Mouse (Mus musculus): Measurements from ENCODE around the gene Tie1.
"Not testable (repeated sequence)": the region's sequence is repeated elsewhere in the genome, so short reads cannot be mapped to it uniquely, and the experiment has no call there.

Gene Tie1

DNA sequence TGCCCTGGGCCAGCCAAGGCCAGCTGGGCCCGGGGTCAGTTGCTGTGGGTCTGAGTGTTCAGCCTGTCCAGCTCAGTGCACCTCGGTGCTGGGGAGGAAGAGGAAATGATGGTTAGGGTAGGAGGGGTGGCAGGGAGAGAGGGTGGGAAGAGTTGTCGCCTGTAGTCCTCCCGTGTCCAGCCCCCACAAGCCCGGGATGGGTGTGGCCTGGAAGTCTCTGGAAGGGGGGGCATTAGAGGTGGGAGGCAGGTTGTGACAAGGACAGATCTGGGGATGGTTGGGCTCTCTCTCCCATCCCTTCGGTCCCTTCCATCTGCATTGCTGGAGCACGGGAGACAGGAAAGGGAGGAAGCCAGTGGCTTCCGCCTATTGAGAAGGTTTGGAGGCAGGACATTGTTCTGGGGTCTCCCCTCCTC is at the start of gene Tie1:
Gene Tie1, minus strand, starts transcription at position 345 of the 416 bp plus-strand sequence.
- DNase-seq: peak; percentile 88

DNA sequence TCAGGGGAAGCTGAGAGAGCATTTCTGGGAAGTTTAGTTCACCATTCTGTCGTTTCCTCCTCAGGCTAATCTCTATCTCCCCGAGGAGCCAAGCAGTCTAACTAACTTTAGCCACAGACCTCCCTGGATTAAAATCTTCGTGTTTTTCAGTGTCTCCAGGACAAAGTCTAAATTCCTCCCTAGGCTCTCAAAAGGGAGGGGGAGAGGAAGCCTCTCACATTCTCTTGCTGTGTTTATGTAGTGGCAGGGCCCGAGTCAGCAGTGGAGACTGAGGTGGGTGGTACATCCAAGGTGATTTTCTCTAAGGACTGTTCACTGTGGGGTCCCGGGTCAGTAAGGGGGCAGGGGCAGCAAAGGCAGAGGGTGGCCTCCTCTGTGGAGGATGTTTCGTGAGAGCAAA is 47.9 kb upstream of the Tie1 start:
- DNase-seq: no peak

- no peak for DNase-seq
Observed at GRCm38 (mm10) chr4:118535610-118536009, 45.7 kb upstream of the Tie1 start.

DNA sequence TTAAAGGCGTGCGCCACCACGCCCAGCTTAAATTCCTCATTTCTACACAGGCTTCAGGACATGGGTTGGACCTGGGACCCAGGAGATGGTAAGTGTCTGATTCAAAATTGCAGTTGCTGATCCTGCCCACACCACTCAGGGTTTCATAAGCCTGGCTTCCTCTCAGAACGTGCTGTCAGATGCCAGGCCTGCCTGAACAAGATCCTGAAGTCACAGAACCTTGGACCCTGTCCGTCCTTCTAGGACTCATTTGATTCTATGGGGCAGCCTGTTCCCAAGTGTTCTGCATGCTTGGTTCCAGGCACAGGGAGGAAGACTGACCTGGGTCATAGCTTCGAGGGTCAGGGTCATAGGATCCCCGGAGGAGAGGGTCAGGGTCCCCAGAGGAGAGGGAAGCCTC is 43.7 kb upstream of the Tie1 start:
- no peak for DNase-seq

- DNase-seq: no peak
Observed at GRCm38 (mm10) chr4:118533156-118533555, 43.3 kb upstream of the Tie1 start.

- no peak for DNase-seq
Observed at GRCm38 (mm10) chr4:118532663-118533062, 42.8 kb upstream of the Tie1 start.

- DNase-seq: no peak
Observed at GRCm38 (mm10) chr4:118527720-118528119, 37.9 kb upstream of the Tie1 start.

DNA sequence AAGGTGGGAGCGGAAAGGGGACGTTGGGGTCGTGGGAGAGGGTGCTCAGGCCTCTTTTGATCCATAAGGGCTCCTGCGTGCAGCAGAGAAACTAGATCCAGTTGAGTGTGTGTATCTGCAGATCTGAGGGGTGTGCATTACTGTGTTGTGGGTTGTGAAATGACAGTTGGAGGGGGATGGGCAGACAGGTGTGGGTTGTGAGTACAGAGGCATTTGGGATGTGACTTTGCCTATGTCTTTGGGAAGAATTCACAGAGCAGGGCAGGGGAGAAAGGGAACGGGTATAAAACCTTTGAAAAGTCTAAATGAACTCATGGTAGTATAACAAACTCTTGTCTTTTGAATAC is 37.4 kb upstream of the Tie1 start:
- DNase-seq: peak; percentile 28

DNA sequence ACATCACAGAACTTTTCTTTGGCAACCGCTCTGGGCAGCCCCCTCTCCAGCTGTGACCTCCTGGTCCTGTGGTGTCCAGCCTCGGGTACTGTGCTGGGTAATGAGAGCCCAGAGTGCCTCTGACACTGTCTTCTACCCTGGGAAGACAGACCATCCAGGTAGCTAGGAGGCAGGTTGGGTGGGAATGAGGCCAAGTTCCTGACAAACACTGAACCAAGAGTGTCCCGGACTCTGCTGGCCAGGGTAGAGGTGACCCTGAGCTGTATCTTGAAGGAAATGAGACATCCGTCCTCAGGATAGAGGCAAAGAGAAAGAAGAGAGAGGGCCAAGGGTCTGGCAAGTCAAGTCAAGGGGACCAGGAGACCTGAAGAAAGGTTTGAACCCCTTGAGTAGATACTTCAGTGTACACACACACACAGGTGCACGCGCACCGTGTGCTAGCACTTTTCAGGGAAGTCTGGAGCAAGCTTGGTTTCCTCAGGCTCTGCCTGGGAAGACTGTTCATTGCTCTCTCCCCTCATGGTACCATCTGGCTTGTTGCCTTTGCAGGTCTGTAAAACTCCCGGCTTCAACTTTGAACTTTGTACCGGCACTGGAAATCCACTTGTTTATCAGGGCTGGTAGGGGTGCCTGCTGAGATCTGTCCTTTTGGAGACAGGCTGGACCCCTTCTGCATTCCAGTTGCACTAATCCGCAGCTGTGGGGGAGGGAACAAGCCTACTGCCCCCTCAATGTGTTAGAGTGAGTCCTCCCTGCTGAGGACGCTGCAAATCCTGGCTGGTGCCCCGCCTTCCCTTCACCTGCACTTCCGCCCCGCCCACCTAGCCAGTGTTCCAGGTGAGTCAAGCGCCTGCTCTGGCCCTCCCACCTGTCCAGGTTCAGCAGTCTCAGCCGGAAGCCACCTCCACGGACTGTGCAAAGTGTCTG is 36.8 kb upstream of the Tie1 start, which contains the start of gene 2610528J11Rik:
Gene 2610528J11Rik, plus strand, starts transcription at position 592 of the 927 bp plus-strand sequence.
- peak; percentile 92 for DNase-seq

GRCm38 (mm10) chr4:118525779-118526178 is 35.9 kb upstream of the Tie1 start:
- DNase-seq: no peak

GRCm38 (mm10) chr4:118523976-118524375 is 34.1 kb upstream of the Tie1 start:
- no peak for DNase-seq

DNA sequence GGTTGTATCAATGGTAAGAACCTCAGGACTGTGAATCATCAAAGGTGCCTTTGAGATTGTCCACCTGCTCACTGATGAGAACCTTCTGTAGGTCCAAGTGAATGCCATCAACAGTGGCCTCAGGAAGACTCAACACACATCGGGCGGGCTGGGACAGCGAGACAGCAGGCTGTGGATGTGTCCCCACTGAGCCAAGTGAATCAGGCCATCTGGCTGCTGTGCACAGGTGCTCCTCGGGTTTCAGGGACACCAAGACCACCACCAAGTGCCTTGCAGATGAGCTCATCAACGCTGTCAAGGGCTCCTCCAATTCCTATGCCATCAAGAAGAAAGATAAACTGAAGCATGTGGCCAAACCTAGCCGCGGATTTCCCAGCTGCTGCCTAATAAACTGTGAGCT is 32.4 kb upstream of the Tie1 start:
- no peak for DNase-seq

DNA sequence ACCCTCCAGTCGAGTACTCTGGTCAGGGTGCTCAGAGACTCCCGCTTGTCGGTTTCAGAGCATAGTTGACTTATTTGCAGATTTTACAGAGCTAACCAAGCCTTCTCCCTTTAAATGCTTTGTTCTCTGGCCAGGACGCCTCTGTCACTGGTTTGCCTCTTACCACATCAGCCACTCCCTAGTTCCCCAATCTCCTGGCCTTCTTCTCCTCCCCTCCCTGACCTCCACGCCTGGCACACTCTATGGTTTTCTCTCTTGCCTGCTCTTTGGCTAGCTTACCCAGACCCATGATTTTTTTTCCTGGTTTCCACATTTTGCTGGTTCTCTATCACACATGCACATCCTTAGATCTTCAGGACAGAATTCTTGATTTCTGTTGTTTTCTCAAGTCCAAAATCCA is 28.3 kb upstream of the Tie1 start:
- peak; percentile 48 for DNase-seq

- no peak for DNase-seq
Observed at GRCm38 (mm10) chr4:118517497-118518146, 27.8 kb upstream of the Tie1 start.

- DNase-seq: peak; percentile 63
Observed at GRCm38 (mm10) chr4:118516699-118517496, 27.0 kb upstream of the Tie1 start.

- DNase-seq: peak; percentile 34
Observed at GRCm38 (mm10) chr4:118509050-118509449, 19.2 kb upstream of the Tie1 start.

DNA sequence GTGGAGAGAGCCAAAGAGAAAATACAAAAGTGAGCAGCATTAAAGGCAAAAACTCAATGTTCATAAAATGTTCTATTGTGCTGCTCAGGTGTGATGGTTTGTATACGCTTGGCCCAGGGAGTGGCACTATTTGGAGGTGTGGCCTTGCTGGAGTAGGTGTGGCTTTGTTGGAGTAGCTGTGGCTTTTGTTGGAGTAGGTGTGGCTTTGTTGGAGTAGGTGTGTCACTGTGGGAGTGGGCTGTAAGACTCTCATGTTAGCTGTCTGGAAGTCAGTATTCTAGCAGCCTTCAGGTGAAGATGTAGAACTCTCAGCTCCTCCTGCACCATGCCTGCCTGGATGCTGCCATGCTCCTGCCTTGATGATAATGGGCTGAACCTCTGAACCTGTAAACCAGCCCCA is 17.3 kb upstream of the Tie1 start:
- not testable (repeated sequence) for DNase-seq

- DNase-seq: peak; percentile 64
Observed at GRCm38 (mm10) chr4:118505551-118505950, 15.7 kb upstream of the Tie1 start.

- DNase-seq: peak; percentile 47
Observed at GRCm38 (mm10) chr4:118500792-118501191, 10.9 kb upstream of the Tie1 start.

DNA sequence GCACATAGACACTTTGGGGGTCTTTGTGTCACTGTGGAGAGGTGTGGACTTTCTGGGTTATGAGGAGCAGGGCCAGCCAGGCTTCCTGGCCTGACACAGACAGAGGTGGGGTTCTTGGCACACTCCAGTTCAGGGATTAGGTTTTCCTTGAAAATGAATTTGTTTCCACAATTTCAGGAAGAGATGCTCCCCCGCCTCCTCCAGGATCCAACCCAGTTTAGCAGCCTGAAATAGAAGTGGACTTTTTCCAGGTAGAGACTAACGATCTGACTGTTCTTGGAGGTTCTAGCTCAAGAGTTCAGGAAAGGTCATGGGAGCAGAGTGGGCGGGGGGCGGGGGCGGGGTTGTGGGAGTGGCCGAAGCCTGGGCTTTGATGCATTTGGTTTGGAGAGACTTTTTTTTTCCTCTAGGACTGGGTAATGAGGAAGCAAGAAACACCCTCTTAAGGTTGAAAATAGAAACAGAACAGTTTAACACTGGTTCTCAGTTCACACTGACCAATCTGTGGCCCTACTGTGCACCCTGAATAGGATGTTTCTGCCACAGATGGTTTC is 10.4 kb upstream of the Tie1 start:
- no peak for DNase-seq

DNA sequence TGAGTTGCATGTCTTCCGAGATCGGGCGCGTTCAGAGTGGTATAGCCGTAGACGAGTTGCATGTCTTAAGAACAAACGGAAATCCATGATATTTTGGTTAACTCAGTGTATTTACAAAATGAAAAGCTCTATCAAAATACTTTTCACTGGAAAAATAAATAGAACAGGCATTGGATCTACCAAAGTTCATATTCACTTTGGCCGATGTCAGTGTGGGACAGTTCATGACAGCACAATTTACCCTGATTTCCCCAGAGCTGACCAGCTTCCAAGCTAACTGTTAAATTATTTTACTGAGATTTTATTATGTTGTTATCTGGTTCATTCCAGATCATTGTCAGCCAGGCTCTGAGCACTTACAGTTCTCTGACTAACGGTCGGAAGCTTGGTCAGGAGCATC is 600 bp upstream of the Tie1 start:
- DNase-seq: no peak

DNA sequence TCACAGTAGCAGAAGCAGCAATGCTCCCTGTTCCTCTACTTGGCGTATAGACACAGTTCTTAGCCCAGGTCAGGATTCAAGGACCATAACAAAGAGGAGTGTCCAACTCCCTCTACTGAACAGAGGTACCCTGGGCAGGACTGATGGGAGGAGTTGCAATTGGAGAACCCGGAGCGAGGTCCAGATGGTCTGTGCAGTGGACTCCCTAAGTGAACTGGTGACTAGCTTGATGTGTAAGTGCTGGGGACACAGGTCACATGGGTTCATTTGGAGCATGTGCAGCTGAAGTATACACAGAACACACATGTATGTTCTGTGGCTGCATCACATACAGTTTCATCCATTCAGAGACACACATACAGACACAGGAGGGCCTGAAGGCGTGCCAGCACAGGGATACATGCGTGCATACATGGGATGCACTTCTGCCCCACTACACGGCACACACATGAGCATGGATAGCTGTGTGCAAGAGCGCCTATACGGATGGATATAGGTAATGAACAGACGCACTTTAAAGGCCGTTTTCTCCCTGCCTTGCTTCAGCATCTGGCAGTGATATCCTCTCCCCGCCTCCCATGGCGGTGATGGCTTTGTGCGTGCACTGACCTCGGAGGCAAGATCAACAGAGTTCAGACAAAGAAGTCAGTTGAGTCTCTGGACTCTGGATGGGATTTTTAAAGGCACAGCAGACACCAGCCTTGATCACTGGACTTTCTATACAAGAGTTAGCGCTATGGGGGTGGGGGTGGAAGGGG is 12.9 kb downstream of the Tie1 start:
- no peak for DNase-seq

Measured in lung, postnatal 36 days (tissue).